Mouse (Mus musculus): Measurements from ENCODE around the gene Capza1.
"Not testable (repeated sequence)": the region's sequence is repeated elsewhere in the genome, so short reads cannot be mapped to it uniquely, and the experiment has no call there.

Gene Capza1

DNA sequence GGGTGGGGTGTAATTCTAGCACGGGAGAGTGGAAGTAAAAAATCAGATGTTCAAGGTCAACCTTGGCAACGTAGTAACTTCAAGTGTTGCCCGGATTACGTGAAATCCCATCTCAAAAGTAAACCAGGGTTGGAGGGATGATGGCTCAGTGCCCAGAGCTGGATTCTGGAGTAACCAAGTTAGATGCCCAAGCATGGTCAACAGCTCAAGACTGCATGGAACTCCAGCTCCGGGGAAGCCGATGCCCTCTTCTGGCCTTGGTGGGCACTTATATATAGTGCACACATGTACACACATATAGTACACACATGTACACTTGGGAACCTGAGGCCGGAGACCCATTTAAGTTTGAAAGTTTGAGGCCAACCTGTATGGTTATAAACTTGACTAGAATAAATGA lies 48.2 kb downstream of the Capza1 start:
- DNase-seq = no peak

DNA sequence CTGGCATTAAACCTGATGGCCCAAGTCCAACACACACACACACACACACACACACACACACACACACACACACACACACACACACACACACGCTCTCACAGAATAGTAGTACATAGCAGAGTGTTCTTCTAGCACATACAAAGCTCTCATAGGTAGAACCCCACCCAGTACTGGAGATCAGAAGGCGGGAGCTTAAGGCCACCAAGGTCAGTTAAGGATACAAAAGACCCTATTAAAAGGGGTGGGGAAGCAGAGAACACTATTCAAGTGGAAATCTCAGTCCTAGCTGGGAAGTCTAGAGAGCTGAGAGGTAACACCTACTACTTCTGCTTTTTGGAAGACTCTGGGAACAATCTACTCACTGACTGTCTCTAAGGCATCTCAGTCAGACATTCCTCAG lies 49.0 kb downstream of the Capza1 start:
- no peak for DNase-seq

DNA sequence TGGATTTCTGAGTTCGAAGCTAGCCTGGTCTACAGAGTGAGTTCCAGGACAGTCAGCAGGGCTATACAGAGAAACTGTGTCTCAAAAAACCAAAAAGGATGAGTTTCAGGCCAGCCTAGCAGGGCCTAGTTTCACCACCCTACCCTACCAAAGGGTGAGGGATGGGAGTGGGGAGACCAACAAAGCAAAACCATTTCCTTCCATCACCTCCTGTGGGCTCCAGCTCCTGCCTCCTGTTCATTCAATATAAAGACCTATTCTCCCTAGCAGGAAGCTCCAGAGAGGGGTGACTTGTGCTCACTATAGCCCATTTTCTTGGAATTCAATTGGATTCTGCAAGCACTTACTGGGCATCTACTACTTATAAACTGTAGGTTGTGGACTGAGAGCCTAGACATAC lies 49.6 kb downstream of the Capza1 start:
- DNase-seq = no peak

DNA sequence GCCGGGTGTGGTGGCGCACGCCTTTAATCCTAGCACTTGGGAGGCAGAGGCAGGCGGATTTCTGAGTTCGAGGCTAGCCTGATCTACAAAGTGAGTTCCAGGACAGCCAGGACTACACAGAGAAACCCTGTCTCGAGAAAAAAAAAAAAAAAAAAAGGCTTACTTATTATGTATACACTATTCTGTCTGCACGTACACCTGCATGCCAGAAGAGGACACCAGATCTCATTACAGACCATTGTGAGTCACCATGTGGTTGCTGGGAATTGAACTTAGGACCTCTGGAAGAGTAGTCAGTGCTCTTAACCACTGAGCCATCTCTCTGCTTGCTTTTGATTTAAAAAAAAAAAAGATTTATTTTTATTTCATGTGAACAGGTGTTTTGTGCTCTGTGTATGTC lies 51.1 kb downstream of the Capza1 start:
- not testable (repeated sequence) for DNase-seq

DNA sequence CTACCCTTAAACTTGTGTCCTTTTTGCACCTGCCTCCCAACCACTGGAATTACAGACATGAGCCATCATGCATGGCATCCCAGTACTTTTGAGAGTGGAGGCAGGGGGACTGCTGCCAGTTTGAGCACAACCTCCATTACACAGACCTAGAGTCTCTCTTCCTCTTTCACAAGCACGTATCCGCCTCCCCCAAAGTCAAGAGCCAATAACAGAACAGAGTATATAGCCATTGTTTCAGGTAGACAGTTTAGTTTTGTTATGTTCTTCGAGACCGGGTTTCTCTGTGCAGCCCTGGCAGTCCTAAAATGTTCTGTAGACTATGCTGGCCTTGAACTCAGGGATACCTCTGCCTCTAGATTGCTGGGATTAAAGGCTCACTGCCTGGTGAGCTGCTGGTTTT lies 52.1 kb downstream of the Capza1 start:
- no peak for DNase-seq

DNA sequence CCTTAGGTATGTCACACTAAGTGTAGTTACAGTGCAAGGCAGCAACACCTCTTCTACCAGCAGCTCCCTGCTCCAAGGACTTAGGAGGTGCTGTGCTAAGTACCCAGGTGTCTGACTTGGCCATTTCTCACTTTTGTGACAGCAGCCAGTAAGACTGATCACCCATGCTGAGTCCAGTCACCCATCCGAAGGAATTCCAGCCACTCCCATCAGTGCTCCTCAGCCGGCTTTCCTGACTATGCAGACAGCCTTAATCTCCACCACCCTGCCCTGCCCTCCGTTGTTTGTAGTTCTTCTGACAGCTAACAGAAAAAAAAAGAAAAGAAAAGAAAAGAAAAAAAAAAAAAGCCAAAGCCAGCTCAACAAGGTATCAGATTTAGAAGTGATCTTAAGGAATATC lies 52.6 kb downstream of the Capza1 start:
- DNase-seq = no peak

DNA sequence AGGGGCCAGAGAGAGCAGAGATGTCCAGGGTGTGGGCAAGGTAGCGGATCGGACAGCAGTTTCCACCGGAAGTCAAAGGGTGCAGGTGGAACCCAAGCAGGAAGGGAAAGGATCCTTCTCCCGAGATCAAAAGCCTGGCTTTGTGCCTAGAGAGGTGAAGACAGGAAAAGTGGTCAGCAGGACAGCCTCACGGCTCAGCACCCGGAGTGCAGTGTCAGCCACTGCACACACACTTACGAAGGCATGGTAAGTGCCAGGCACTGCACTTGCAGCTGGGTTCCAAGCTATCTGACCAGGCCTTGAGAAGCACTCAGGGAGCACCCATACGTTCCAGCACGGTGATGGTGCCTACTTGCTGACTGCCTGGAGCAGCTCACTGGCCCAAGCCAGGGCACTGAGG lies 58.8 kb downstream of the Capza1 start:
- DNase-seq = no peak

DNA sequence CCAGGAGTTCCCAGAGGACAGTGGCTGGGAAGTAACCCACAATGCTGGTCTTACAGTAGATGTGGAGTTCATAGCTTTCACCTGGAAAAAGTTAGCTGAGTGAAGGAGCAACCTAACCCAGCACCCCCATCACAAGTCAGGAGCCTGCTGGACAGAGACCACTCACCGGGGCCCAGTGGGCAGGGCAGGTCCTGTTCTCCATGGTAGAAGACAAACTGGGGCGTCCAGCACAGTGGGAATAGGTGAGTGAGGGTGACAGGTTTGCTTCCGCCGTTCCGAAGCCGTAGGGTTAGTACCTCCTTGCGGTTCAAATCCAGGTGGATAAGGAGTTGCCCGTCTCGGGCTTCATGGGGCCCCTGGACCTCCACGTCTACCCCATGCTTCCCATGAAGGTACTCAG lies 60.0 kb downstream of the Capza1 start:
- no peak for DNase-seq

DNA sequence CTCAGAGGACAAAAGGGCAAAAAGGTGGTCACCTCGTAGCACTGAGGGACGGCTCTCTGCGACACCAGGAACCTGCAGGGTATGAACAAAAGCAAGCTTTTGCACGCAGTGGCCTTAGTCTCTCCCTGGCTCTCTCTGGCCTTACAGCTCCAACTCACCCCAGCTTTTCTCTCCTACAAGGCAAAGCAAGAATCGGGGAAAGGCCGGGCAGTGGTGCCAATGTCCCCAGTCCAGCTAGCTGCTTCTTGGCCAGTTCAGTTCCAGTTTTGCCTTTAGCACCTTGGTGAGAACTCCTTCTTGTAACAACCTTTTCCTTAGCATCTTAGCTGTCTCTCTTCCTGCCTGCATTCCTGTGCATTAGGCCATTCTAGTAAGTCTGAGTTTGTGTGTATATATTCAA lies 62.8 kb downstream of the Capza1 start:
- DNase-seq = no peak

DNA sequence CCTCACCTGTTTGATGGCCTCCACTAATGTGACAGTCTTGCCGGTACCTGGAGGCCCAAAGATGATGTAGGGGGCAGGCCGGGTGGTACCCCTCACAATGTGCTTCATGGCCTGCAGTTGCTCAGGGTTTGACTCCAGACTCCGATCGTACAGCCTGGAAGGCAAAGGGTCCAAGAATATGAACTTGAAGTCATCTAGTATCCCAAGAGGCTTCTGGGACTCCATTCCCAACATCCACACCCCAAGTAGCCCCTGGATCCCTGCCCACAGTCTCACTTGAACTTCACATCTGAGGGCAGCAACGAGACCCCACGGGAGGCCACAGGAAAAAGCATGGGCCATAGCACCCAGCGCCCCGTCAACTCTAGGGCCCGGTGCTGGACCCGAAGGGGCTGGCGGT lies 63.6 kb downstream of the Capza1 start:
- DNase-seq = no peak

DNA sequence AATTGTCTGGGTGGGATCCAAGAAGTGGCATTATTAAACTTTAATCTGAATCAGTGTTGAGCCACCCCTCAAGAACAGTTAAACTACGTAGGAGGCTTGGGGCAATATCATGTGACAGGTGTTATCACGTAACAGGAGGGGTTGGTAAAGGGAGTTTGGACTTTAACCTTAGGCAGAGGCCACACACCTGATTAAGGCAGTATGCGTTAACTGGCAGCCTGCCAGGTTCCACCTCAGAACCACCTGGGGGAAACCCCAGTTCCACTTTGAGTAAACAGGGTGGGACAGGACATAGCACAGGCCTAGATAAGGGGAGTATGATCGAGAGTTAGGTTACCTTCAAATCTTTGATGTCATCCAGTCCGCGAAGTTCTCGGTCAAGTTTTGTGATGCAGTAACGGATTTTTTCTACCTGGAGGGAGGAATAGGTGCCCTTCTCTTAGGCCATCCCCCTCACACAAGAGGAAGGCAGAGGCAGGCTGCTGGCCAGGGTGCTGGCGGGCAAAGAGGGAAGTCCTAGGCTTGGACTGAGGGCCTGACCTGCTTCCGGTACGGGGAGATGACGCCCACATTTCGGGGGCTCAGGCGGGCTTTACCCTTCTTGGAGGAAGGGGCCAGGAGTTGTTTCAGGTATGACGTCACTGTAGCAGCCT lies 67.7 kb downstream of the Capza1 start:
- DNase-seq = no peak

DNA sequence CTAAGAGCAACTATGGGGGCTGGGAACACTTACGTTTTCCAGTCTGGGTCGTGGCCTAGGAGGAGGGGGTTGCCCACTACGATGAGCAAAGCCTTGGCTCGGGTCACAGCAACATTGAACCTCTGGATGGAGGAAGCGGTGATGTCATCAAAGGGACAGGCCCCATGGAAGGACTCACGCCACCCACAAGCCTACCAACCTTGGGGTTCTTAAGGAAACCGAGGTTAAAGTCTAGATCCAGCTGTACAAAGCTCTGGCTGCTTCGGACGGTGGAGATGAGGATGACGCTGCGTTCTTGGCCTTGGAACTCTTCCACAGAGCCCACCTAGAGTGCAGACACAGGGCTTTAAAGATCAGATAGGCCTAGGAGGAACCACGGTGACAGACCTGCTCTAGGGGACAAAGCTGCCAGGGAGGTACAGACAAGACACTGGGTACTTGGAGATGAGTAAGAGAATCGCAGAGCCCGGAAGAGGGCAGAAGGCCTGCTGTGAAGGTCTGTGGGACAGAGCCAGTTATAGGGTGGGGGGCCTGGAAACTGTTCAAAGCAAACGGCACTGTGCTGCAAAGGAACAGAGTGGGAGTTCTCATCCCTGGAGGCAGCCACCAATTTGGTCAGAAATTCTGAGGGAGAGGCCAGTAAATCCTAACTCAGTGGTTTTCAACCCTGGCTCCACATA lies 68.5 kb downstream of the Capza1 start:
- DNase-seq = no peak

DNA sequence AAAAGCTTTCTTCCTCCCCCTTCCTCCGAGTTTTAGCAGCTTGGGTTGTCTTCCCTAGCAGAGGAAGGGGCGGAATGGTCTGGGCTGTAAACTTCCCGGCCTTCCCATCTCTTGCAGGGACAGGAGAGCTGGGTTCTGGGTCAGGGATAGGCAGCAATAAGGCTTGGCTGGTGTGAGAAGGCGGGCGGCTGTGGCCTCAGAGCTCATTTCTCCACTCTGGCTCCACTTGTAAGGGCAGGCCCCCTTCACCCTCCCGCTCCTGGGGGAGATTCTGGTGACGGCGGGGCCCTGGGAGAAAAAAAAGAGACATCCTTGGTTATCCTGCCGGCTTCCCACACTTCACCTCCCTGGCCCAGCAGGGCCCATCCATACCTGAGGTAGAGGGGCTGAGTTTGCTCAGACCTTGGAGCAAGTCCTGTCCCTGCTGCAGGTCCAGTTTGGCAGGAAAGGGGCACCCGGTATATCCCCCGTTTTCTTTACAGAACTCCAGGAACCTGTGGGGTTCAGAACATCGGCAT lies 69.3 kb downstream of the Capza1 start:
- DNase-seq = no peak

DNA sequence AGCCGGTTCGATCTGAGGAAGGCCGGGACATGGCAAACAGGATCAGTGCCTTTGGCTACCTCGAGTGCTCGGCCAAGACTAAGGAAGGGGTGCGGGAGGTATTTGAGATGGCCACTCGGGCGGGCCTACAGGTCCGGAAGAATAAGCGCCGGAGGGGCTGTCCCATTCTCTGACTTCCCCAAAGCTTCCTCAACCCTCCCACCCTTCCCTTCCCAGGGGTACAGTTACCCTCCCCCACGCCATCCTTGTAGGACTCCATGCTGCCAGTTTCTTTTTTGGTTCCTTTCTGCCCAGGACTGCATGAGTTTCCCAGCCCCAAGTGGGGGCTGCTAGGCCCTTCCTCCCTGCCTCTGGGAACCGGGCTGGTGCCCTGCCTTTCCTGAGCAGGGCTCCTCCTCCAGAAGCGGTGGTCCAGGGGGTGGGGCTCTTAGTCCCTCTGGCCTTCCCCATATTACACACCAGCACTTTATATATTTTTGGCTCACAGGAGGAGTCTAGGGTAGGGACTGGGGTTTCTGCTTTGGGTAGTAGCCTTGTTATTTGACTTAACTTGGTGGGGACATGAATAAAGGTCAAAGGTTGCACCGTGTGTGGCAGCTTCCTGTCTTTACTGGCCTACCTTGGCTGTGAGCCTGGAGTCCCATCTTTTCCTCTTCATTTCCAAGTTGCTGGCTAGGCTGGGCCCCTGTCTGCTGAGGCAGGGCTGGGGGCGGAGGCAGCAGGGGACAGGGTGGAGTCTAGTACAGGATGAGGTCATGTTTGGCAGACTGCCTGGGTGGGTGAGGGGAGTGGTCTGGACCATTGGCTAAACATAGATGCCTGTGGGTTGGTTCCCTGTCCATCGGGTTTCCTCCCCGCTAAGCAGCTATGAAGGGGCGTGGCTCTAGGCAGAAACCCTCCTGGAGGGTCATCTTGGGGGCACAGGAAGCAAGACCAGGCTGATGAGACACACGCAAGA lies 70.2 kb downstream of the Capza1 start:
- peak; percentile 51 for DNase-seq

DNA sequence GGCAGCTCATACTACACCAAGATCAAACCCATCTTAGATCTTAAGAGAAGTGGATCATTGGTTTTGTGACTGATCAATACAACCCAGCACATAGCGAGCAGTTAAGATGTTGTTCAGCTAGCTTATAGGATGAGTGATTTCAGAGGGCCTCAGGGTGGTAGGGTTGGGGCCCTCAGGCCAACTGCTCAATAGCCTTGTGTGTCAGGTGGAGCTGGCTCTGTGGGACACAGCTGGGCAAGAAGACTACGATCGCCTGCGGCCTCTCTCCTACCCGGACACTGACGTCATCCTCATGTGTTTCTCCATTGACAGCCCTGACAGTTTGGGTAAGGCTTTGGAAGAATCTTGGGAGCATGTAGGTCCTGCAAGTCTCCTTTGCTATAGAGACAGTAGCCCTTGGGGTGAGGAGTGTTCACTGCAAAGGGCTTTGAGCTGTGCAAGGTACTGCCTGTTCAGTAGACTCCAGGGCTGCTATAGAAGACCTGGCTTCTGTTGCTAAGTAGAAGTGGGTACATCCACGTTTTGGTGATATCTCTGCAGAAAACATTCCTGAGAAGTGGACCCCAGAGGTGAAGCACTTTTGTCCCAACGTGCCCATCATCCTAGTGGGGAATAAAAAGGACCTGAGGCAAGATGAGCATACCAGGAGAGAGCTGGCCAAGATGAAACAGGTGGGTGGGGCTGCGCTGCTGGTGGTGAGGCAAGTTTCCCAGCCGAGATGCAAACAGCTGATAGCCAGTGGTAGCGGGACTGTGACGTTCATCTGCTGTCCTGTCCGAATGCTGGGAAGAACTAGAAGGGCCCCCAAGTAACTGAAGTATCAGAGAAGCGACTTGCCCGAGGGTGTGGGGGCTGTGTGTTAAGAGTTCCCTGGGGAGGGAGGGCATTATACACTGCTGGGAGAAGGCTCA lies 71.7 kb downstream of the Capza1 start:
- DNase-seq = no peak

DNA sequence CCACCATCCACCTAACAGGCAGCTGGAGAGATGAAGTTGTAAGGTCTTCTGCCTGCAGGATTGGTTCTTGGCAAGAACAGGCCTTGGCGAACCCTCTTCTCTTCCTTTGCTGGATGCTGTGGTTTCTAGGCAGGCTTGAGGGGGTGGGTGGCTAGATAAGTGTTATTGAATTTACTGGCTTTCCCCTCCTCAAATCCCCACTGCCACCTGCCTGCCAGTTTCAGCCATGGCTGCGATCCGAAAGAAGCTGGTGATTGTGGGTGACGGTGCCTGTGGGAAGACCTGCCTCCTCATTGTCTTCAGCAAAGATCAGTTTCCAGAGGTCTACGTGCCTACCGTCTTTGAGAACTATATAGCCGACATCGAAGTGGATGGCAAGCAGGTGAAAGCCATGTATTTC lies 72.6 kb downstream of the Capza1 start:
- no peak for DNase-seq

DNA sequence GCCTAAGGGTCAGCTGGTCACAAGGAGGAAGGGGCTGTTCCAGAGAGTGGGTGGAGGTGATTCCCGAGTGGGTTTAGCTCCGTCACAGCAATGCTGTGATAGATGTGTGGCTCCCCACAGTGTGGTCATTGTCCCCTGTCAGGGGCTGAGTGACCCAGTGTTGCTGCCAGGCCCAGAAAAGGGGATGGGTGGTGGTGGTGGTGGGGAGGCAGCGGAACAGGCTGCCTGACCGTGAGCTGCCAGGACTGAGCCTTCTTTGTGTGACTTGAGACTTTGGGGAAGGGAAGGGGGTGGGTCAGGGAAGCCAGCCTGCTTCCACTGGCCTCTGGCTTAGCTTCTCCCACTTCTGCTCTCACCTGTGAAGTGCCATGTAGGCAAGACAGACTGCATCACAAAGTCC lies 73.3 kb downstream of the Capza1 start:
- no peak for DNase-seq

DNA sequence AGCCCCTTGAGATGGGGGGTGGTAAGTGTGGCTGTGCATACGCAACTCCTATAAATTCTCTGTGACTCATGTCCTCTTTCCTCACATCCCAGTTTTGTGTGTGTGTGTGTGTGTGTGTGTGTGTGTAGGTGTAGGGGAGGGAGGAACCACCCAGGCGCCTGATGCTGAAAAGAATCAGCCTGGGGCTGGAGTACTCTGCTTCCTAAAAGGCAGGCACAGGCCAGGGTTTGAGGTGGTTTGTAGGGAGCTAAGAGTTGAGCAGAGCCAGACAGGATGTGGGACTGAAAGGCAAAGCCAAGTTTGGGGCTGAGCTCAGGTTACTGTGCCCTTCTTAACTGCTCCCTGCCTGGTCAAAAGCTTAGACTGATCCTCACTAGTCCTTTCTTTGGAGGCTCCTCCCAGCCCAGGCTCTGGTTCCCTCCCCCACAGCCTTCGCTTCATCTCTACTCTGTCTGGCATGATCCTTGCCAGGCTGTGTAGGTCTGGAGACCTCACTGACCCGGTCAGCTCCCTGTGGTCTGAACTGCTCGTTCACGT lies 73.8 kb downstream of the Capza1 start:
- DNase-seq = no peak

DNA sequence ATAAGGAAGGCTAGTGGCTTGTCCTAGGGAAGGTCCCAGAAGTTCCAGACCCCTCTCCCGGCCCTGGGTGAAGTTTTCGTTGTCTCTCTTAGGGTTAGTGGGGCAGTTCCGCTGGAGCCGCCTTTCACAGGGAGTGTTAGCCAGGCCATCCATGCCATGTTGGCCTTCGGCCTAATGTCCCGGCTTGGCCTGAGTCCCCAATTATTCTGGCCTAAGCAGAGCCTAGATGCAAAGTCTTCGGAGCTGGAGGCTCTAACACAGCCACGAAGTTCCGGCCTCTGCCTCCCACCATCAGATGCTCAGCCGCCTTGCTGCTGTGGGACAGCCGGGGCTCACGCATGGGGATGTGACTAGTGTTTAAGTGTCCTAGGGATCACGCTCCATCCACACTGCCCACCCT lies 74.5 kb downstream of the Capza1 start:
- DNase-seq = no peak

DNA sequence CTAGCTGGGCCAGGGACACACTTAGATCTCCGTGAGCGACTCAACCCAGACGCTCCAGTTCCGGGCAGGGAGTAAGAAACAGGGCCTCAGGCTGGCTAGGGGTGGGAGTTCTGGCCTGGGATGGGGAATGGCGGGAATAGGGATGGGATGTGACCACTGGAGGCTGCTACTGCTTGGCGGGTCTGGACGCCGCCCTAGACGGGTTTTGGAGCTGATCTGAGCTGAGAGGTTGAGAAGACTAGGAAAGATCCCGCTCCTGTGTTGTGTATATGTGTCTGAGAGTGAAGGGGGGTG lies 75.0 kb downstream of the Capza1 start:
- no peak for DNase-seq

DNA sequence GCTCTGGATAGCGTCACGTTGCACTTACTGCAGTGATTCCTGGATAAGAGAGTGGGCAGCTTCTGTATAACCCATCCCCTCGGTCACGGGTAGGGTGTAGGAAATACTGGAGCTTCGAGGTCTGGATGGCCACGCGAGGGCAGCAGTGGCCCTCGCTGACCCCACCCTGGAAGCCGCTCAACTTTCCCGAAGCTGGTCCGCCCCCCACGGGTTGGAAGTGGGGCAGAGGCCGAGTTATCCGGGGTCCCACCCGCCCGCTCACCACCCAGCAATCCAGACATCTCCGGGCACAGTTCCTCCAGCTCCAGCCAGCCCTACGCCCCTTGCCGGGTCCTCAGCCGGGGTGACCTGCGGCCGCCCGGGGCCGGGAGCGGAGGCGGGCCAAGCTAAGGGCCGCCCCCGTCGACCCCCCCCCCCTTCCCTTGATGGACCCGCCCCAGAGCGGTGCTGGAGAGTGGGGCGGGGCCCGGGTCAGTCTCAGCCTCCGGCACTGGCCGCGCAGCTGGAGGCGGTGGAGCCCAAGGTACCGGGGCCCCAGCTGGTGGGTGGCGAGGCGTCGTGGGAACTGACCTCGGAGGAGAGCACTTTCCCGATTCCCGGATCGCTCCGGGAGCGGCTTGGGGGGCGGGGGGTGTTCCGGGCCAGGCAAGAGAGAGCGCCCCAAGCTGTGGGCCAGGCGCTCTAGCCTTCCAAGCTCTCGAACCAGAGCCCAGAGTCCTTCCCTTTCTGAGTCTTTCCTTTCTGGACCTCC lies 75.6 kb downstream of the Capza1 start:
- DNase-seq = peak; percentile 52

DNA sequence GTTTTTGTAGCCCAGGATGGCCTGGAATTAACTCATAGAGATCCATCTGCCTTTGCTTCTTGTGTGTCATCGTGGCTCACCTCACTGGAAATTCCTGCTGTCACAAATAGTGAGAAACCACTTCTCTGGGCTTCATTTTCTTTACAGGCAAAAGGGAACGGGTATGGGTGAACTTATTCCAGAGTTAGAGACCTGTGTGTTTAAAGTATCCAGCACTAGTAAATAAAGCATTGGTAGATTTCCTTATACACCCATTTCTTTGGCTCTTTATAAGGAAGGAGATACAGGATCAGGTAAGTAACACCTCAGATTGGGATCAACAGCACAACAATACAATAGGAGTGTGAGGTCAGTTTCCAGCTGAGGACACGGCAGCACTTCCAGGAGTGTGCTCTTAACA lies 76.2 kb downstream of the Capza1 start, which contains the start of gene Rhoc:
TSS of gene Rhoc (plus strand) at position 301 of the 400 bp plus-strand sequence.
- no peak for DNase-seq

Data from thymus, postnatal 4 days (tissue).